Mouse (Mus musculus): ENCODE data around the gene Gm8126. TPM values are rescaled to one million over a fixed set of nuclear protein-coding genes. Genes with fewer than 3 reads are reported as not detected.
"Not testable (repeated sequence)": the region's sequence is repeated elsewhere in the genome, so short reads cannot be mapped to it uniquely, and the experiment has no call there.

Gm8126 gene
- polyA plus RNA-seq, 1 experiment from 2014 or later = not detected

DNA sequence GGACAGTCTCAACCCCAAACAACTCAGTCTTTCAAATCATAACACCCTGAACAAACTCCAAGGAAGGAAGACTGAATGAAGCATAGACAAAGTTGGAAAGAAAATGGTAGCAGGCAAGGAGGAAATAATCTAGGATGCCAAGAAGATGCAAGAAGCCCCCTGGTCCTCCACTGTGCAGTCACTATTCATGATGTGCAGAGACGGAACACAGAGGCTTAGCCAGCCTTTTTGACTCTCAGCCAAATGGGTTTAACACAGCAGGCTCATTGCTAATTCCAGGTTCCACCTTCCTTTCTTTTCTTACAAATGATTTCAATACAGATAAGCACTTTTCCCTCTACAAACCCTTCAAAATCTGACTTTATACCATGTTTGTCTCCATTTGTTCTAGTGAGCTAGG, 14.7 kb downstream of the Gm8126 start:
- not testable (repeated sequence) for H3K27me3 ChIP-seq (ENCODE audit: control insufficient read depth, insufficient read depth, low read length); H3K9me3 ChIP-seq (ENCODE audit: control insufficient read depth, low read length); ATAC-seq (ENCODE audit: low read depth); H3K4me3 ChIP-seq (ENCODE audit: low read depth, low read length); H3K27ac ChIP-seq (ENCODE audit: low read depth, low read length); H3K9ac ChIP-seq (replicated peaks; ENCODE audit: low read depth, low read length); H3K36me3 ChIP-seq (ENCODE audit: control insufficient read depth, insufficient read depth, low read length); H3K4me1 ChIP-seq (ENCODE audit: control insufficient read depth, insufficient read depth, low read length); H3K4me2 ChIP-seq (ENCODE audit: low read depth, low read length)
- WGBS = 85% methylated on average over 1 of the region's 1 CpGs

- H3K9me3 ChIP-seq (ENCODE audit: control insufficient read depth, low read length); H3K27me3 ChIP-seq (ENCODE audit: control insufficient read depth, insufficient read depth, low read length); H3K4me1 ChIP-seq (ENCODE audit: control insufficient read depth, insufficient read depth, low read length); H3K27ac ChIP-seq (ENCODE audit: low read depth, low read length); H3K36me3 ChIP-seq (ENCODE audit: control insufficient read depth, insufficient read depth, low read length); ATAC-seq (ENCODE audit: low read depth); H3K4me2 ChIP-seq (ENCODE audit: low read depth, low read length); H3K9ac ChIP-seq (replicated peaks; ENCODE audit: low read depth, low read length); H3K4me3 ChIP-seq (ENCODE audit: low read depth, low read length): not testable (repeated sequence)
- 88% methylated on average over 8 of the region's 8 CpGs for WGBS
Observed at GRCm38 (mm10) chr14:43274986-43275511, 16.6 kb downstream of the Gm8126 start, which contains the start of gene Gm9732. Gene Gm9732 (plus strand): TSS chr14:43275036.

DNA sequence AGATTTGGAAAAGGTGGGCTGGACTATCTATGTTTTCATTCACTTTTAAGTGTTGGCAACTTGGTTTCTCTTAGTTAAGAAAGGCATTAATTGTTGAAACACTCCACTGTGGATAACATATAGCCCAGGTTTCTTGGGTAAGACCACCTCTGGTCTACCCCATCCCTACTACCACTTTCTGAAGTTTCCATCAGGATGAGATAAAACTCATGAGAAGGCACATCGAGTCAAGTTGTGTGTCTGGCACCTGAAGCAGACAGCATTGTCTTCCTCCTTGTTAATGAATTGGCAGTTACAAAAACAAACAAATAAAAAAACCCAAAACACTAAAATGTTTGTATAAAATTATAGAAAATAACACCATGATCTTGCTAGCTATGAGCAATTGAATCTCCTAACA, 17.3 kb downstream of the Gm8126 start:
- not testable (repeated sequence) for H3K4me1 ChIP-seq (ENCODE audit: control insufficient read depth, insufficient read depth, low read length); H3K9ac ChIP-seq (replicated peaks; ENCODE audit: low read depth, low read length); H3K4me3 ChIP-seq (ENCODE audit: low read depth, low read length)

GRCm38 (mm10) chr14:43277468-43277867, 19.0 kb downstream of the Gm8126 start:
- WGBS = 67% methylated on average over 2 of the region's 2 CpGs
- ATAC-seq (ENCODE audit: low read depth); H3K27ac ChIP-seq (ENCODE audit: low read depth, low read length); H3K36me3 ChIP-seq (ENCODE audit: control insufficient read depth, insufficient read depth, low read length); H3K27me3 ChIP-seq (ENCODE audit: control insufficient read depth, insufficient read depth, low read length); H3K9me3 ChIP-seq (ENCODE audit: control insufficient read depth, low read length); H3K9ac ChIP-seq (replicated peaks; ENCODE audit: low read depth, low read length); H3K4me1 ChIP-seq (ENCODE audit: control insufficient read depth, insufficient read depth, low read length); H3K4me3 ChIP-seq (ENCODE audit: low read depth, low read length); H3K4me2 ChIP-seq (ENCODE audit: low read depth, low read length): not testable (repeated sequence)

More for the DNA sequence above, 17.3 kb downstream of the Gm8126 start:
- H3K4me2 ChIP-seq (ENCODE audit: low read depth, low read length); H3K36me3 ChIP-seq (ENCODE audit: control insufficient read depth, insufficient read depth, low read length); ATAC-seq (ENCODE audit: low read depth); H3K9me3 ChIP-seq (ENCODE audit: control insufficient read depth, low read length); H3K27ac ChIP-seq (ENCODE audit: low read depth, low read length); H3K27me3 ChIP-seq (ENCODE audit: control insufficient read depth, insufficient read depth, low read length): not testable (repeated sequence)
- WGBS = 88% methylated on average over 1 of the region's 1 CpGs

- H3K4me1 ChIP-seq (ENCODE audit: control insufficient read depth, insufficient read depth, low read length); H3K4me2 ChIP-seq (ENCODE audit: low read depth, low read length); H3K27me3 ChIP-seq (ENCODE audit: control insufficient read depth, insufficient read depth, low read length); H3K9ac ChIP-seq (replicated peaks; ENCODE audit: low read depth, low read length); H3K4me3 ChIP-seq (ENCODE audit: low read depth, low read length); H3K9me3 ChIP-seq (ENCODE audit: control insufficient read depth, low read length); ATAC-seq (ENCODE audit: low read depth); H3K36me3 ChIP-seq (ENCODE audit: control insufficient read depth, insufficient read depth, low read length); H3K27ac ChIP-seq (ENCODE audit: low read depth, low read length): not testable (repeated sequence)
- 59% methylated on average over 4 of the region's 4 CpGs for WGBS
Observed at GRCm38 (mm10) chr14:43278146-43278545, 19.7 kb downstream of the Gm8126 start.

GRCm38 (mm10) chr14:43278681-43279080, 20.2 kb downstream of the Gm8126 start:
- ATAC-seq (ENCODE audit: low read depth); H3K4me2 ChIP-seq (ENCODE audit: low read depth, low read length); H3K9me3 ChIP-seq (ENCODE audit: control insufficient read depth, low read length); H3K4me1 ChIP-seq (ENCODE audit: control insufficient read depth, insufficient read depth, low read length); H3K4me3 ChIP-seq (ENCODE audit: low read depth, low read length); H3K9ac ChIP-seq (replicated peaks; ENCODE audit: low read depth, low read length); H3K27ac ChIP-seq (ENCODE audit: low read depth, low read length); H3K36me3 ChIP-seq (ENCODE audit: control insufficient read depth, insufficient read depth, low read length); H3K27me3 ChIP-seq (ENCODE audit: control insufficient read depth, insufficient read depth, low read length): not testable (repeated sequence)
- WGBS = 93% methylated on average over 3 of the region's 3 CpGs

- not testable (repeated sequence) for H3K36me3 ChIP-seq (ENCODE audit: control insufficient read depth, insufficient read depth, low read length); ATAC-seq (ENCODE audit: low read depth)
Observed at GRCm38 (mm10) chr14:43293503-43293902, 35.1 kb downstream of the Gm8126 start, which contains the start of gene Gm8127. Gene Gm8127 (minus strand): TSS chr14:43293832.

More at GRCm38 (mm10) chr14:43293503-43293902, 35.1 kb downstream of the Gm8126 start, which contains the start of gene Gm8127:
- H3K4me1 ChIP-seq (ENCODE audit: control insufficient read depth, insufficient read depth, low read length); H3K4me2 ChIP-seq (ENCODE audit: low read depth, low read length); H3K27ac ChIP-seq (ENCODE audit: low read depth, low read length); H3K4me3 ChIP-seq (ENCODE audit: low read depth, low read length); H3K9me3 ChIP-seq (ENCODE audit: control insufficient read depth, low read length); H3K9ac ChIP-seq (replicated peaks; ENCODE audit: low read depth, low read length); H3K27me3 ChIP-seq (ENCODE audit: control insufficient read depth, insufficient read depth, low read length): not testable (repeated sequence)
- WGBS = 85% methylated on average over 3 of the region's 3 CpGs

Other genes starting within 250 kb of the Gm8126 start
- gene Gm10376, start 243.0 kb upstream of the Gm8126 start, polyA plus RNA-seq (2014; fragmentation: Nextera tagmentation; extraction: Ambion mirVana) = not detected in 2 replicates
- gene Gm8094, start 182.0 kb upstream of the Gm8126 start, polyA plus RNA-seq (2014; fragmentation: Nextera tagmentation; extraction: Ambion mirVana) = not detected in 2 replicates
- not detected in 2 replicates for gene Gm8104, start 158.0 kb upstream of the Gm8126 start, polyA plus RNA-seq (2014; fragmentation: Nextera tagmentation; extraction: Ambion mirVana)
- gene Gm7233, start 78.8 kb upstream of the Gm8126 start, polyA plus RNA-seq (2014; fragmentation: Nextera tagmentation; extraction: Ambion mirVana) = not detected in 2 replicates
- gene Gm8122, start 23.3 kb upstream of the Gm8126 start, polyA plus RNA-seq (2014; fragmentation: Nextera tagmentation; extraction: Ambion mirVana) = not detected in 2 replicates
- 0.17 TPM in 1 of 2 replicates, not detected in the other for gene Gm9732, start 16.4 kb downstream of the Gm8126 start, polyA plus RNA-seq (2014; fragmentation: Nextera tagmentation; extraction: Ambion mirVana)
- not detected in 2 replicates for gene Gm8127, start 35.2 kb downstream of the Gm8126 start, polyA plus RNA-seq (2014; fragmentation: Nextera tagmentation; extraction: Ambion mirVana)
- gene 1700001F09Rik, start 89.2 kb downstream of the Gm8126 start, polyA plus RNA-seq (2014; fragmentation: Nextera tagmentation; extraction: Ambion mirVana) = not detected in 2 replicates
- not detected in 2 replicates for gene Gm8138, start 157.7 kb downstream of the Gm8126 start, polyA plus RNA-seq (2014; fragmentation: Nextera tagmentation; extraction: Ambion mirVana)